Mouse (Mus musculus): Measurements from ENCODE around the gene Fam89b.

DNA sequence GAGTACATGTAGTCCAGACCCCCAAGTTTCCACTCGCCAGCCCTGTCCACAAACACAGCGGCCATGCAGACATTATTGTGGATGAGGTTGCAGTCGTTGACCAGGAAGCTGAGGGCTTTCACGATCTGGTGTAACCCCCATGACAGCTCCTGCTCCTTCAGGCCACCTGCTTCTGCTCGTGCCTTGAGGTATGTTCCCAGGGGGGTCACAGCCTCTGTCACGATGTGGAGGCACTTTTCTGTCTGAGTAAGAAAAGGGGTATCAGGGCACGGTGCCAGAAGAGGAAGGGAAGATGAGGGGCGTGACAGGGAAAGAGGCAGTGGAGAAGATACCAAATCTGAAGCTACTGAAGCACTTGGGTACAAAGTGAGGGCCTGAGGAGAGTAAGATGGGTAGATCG, 40.9 kb upstream of the Fam89b start:
- no peak for TF ChIP-seq CTCF (IDR thresholded peaks at IDR 0.05; ENCODE audit: control insufficient read depth, insufficient read depth, insufficient replicate concordance, low read depth, low read length)
- TF ChIP-seq POLR2A (IDR thresholded peaks at IDR 0.05; ENCODE audit: control insufficient read depth, low read depth, low read length): no peak
